Comparison of ENCODE assay signal across 8 mouse cellular contexts in the genomic region with DNA sequence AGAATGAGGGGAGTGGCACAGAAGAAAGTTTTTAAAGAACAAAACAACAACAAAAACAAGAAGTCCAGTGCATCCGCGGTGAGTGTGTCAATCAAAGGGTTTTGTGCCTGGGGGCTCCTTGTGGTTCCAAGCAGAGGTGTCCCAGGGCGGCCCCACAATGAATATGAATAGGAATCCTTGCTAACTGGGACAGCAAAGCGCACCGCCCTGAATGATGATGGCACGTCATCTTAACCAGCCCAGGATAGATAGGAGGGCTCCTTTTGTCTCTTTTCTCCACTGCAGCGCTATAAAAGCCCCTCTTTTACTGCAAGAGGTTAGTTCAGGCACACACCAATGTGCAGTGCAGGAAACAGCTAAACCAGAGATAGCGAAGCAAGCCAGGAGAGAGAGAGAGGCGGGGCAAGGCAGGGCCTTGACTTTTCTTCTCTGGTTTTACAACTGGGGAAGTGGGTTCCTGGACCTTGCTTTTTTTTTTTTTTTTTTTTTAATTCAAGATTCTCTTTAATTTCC. TPM values are rescaled to one million over a fixed set of nuclear protein-coding genes. Genes with fewer than 3 reads are reported as not detected.
A peak's percentile ranks its signal among the peaks of the same experiment; 100 is the strongest.
DNase-seq lines count a peak whose midpoint lies in the region; ATAC-seq and TF ChIP-seq lines count a peak whose summit lies in the region.
"Had no signal": no experiment of that assay in that cellular context is flagged by ENCODE, and none has a peak within 500 bp of the region (broad histone marks: within the 10 kb centered on the region; RNA-seq: fewer than 3 reads in every experiment).

Gene Olig3 (plus strand): TSS at position 463 of the 513 bp plus-strand sequence.

- H3K27me3 ChIP-seq in stomach, embryonic 15.5 days (replicated peaks) = peaks cover 78% of the 10 kb centered on the region
- H3K27me3 ChIP-seq in stomach, postnatal 0 days (ENCODE audit: control insufficient read depth, insufficient read depth, low read length) = peaks cover 42% of the 10 kb centered on the region
- H3K27me3 ChIP-seq in forebrain, embryonic 13.5 days = peaks cover 98% of the 10 kb centered on the region
- peaks cover 92% of the 10 kb centered on the region for H3K27me3 ChIP-seq in midbrain, embryonic 11.5 days (ENCODE audit: control insufficient read depth, insufficient read depth, low read length)

- 3% methylated on average over 9 of the region's 9 CpGs for WGBS in stomach, embryonic 15.5 days
- WGBS in stomach, postnatal 0 days = 9% methylated on average over 9 of the region's 9 CpGs
- WGBS in forebrain, embryonic 13.5 days = under 1% methylated on average over 9 of the region's 9 CpGs
- WGBS in midbrain, embryonic 11.5 days = under 1% methylated on average over 9 of the region's 9 CpGs

- peak within 1 kb of the TSS; percentile 11; the same call in 1 of the 2 replicates for H3K4me2 ChIP-seq in stomach, embryonic 15.5 days
- H3K4me2 ChIP-seq in stomach, postnatal 0 days (replicated peaks; ENCODE audit: low read depth) = no peak within 1 kb of the TSS
- H3K4me2 ChIP-seq in forebrain, embryonic 13.5 days = peak within 1 kb of the TSS; percentile 52
- peak within 1 kb of the TSS; percentile 26 for H3K4me2 ChIP-seq in midbrain, embryonic 11.5 days

- no peaks in the 10 kb centered on the region for H3K9me3 ChIP-seq in stomach, embryonic 15.5 days
- no peaks in the 10 kb centered on the region for H3K9me3 ChIP-seq in stomach, postnatal 0 days (ENCODE audit: control insufficient read depth, low read length)
- H3K9me3 ChIP-seq in forebrain, embryonic 13.5 days (replicated peaks) = no peaks in the 10 kb centered on the region
- H3K9me3 ChIP-seq in midbrain, embryonic 11.5 days (ENCODE audit: control insufficient read depth, low read length) = no peaks in the 10 kb centered on the region

- TF ChIP-seq EP300 in stomach, postnatal 0 days (optimal IDR thresholded peaks at IDR 0.05) = no peak

- no peak for DNase-seq in stomach, postnatal 0 days (ENCODE audit: low spot score)
- DNase-seq in midbrain, embryonic 11.5 days (ENCODE audit: low spot score, missing footprints) = peak; percentile 92
- DNase-seq in adrenal gland, adult (ENCODE audit: inconsistent age in 2 of 2, low spot score in 1 of 2) = no peak
- DNase-seq in left cerebral cortex, adult 2 months (ENCODE audit: extremely low spot score in 1 of 2, low spot score in 2 of 2) = no peak
- DNase-seq in spleen, adult 18-20 months = no peak
- DNase-seq: kidney, postnatal 36 days had no signal

- no peaks in the 10 kb centered on the region for H3K36me3 ChIP-seq in stomach, embryonic 15.5 days
- H3K36me3 ChIP-seq in stomach, postnatal 0 days (ENCODE audit: control insufficient read depth, insufficient read depth, low read length) = no peaks in the 10 kb centered on the region
- H3K36me3 ChIP-seq in forebrain, embryonic 13.5 days (ENCODE audit: poor library complexity, severe bottlenecking) = no peaks in the 10 kb centered on the region
- H3K36me3 ChIP-seq in midbrain, embryonic 11.5 days (ENCODE audit: control insufficient read depth, insufficient read depth, low read length) = no peaks in the 10 kb centered on the region

- intact Hi-C loops in left cerebral cortex, adult 2 months (cut with DNase I) = no loop called here

- no peak within 1 kb of the TSS for H3K4me3 ChIP-seq in stomach, embryonic 15.5 days (replicated peaks)
- no peak within 1 kb of the TSS; the same call in 1 of the 2 replicates for H3K4me3 ChIP-seq in stomach, postnatal 0 days (ENCODE audit: low read depth, low read length)
- peak within 1 kb of the TSS; percentile 38 for H3K4me3 ChIP-seq in forebrain, embryonic 13.5 days
- H3K4me3 ChIP-seq in midbrain, embryonic 11.5 days (ENCODE audit: low read depth, low read length) = peak within 1 kb of the TSS; percentile 33
- H3K4me3 ChIP-seq in left cerebral cortex, adult 2 months = no peak within 1 kb of the TSS

- TF ChIP-seq CTCF in stomach, postnatal 0 days (IDR thresholded peaks at IDR 0.05; ENCODE audit: low read depth) = no peak
- TF ChIP-seq CTCF in left cerebral cortex, adult 2 months (IDR thresholded peaks at IDR 0.05) = no peak

- 0 out of 2 replicates have a peak, but pooled peaks cover 3% of the 10 kb centered on the region for H3K4me1 ChIP-seq in stomach, embryonic 15.5 days
- no peaks in the 10 kb centered on the region for H3K4me1 ChIP-seq in stomach, postnatal 0 days (replicated peaks; ENCODE audit: control insufficient read depth, insufficient read depth)
- H3K4me1 ChIP-seq in forebrain, embryonic 13.5 days = peaks cover 22% of the 10 kb centered on the region
- H3K4me1 ChIP-seq in midbrain, embryonic 11.5 days (ENCODE audit: control insufficient read depth, insufficient read depth, low read length) = peaks cover 7% of the 10 kb centered on the region; the same call in 1 of the 2 replicates

- no peak within 1 kb of the TSS for H3K27ac ChIP-seq in stomach, embryonic 15.5 days
- H3K27ac ChIP-seq in stomach, postnatal 0 days (replicated peaks) = no peak within 1 kb of the TSS
- H3K27ac ChIP-seq in forebrain, embryonic 13.5 days = no peak within 1 kb of the TSS
- H3K27ac ChIP-seq in midbrain, embryonic 11.5 days (ENCODE audit: low read depth, low read length) = peak within 1 kb of the TSS; percentile 11; the same call in 1 of the 2 replicates
- H3K27ac ChIP-seq in left cerebral cortex, adult 2 months = no peak within 1 kb of the TSS

- ATAC-seq in stomach, embryonic 15.5 days (ENCODE audit: insufficient read depth, low FRiP score, low read depth) = no peak
- no peak for ATAC-seq in stomach, postnatal 0 days (ENCODE audit: low FRiP score, low TSS enrichment)
- 0 out of 2 replicates have a peak, but pooled peaks have one; percentile 12 for ATAC-seq in forebrain, embryonic 13.5 days
- peak; percentile 50 for ATAC-seq in midbrain, embryonic 11.5 days (ENCODE audit: low FRiP score)

- no peak within 1 kb of the TSS for H3K9ac ChIP-seq in stomach, embryonic 15.5 days
- no peak within 1 kb of the TSS for H3K9ac ChIP-seq in stomach, postnatal 0 days (ENCODE audit: low read length)
- H3K9ac ChIP-seq in forebrain, embryonic 13.5 days = peak within 1 kb of the TSS; percentile 45
- peak within 1 kb of the TSS; percentile 43 for H3K9ac ChIP-seq in midbrain, embryonic 11.5 days (ENCODE audit: low read length)

RNA-seq across cellular contexts. Expression of gene Olig3, which starts in this region (rescaled TPM):
- 0.06 TPM in 1 of 2 replicates, not detected in the other for polyA plus RNA-seq in stomach, embryonic 15.5 days (2015; fragmentation: Nextera tagmentation; extraction: Ambion mirVana)
- 0.05 TPM in 1 of 2 replicates, not detected in the other for polyA plus RNA-seq in stomach, postnatal 0 days (2015; fragmentation: Nextera tagmentation; extraction: Ambion mirVana)
- 16.8 and 23.0 TPM in 2 replicates for polyA plus RNA-seq in forebrain, embryonic 13.5 days (2015; fragmentation: Nextera tagmentation; extraction: Ambion mirVana)
- 18.7 and 20.7 TPM in 2 replicates for polyA plus RNA-seq in midbrain, embryonic 11.5 days (2014; fragmentation: Nextera tagmentation; extraction: Ambion mirVana)
- not detected for total RNA-seq in left cerebral cortex, adult 2 months (2021)

Comparison
In these comparisons a context has a peak if more than half of its experiments do, and no peak if none do; other contexts are left out.
1. RNA of gene Olig3 (polyA plus RNA-seq): 18.7 to 20.7 TPM in midbrain, embryonic 11.5 days and 16.8 to 23.0 TPM in forebrain, embryonic 13.5 days; 0.06 TPM in stomach, embryonic 15.5 days and 0.05 TPM in stomach, postnatal 0 days; every median in the first group is over 10 times any median in the second.
2. ATAC-seq: peak in forebrain, embryonic 13.5 days (single experiment) and midbrain, embryonic 11.5 days (single experiment); none in stomach, embryonic 15.5 days (single experiment) and stomach, postnatal 0 days (single experiment).
3. H3K4me3 ChIP-seq: peak in forebrain, embryonic 13.5 days (single experiment) and midbrain, embryonic 11.5 days (single experiment); none in stomach, embryonic 15.5 days (single experiment), stomach, postnatal 0 days (single experiment) and left cerebral cortex, adult 2 months (single experiment).
4. H3K9ac ChIP-seq: peak in forebrain, embryonic 13.5 days (single experiment) and midbrain, embryonic 11.5 days (single experiment); none in stomach, embryonic 15.5 days (single experiment) and stomach, postnatal 0 days (single experiment).